Mouse (Mus musculus) forebrain, embryonic 13.5 days (tissue): ENCODE results near the gene Zfp992. TPM values are rescaled to one million over a fixed set of nuclear protein-coding genes. Genes with fewer than 3 reads are reported as not detected.
"Not testable (repeated sequence)": the region's sequence is repeated elsewhere in the genome, so short reads cannot be mapped to it uniquely, and the experiment has no call there.

Experiments used
- ATAC-seq: fragments of 200-750 bp; cut with Nextera tagmentation; 2 replicates; pipeline ENCODE4 v1.8.0; 2017
- H3K27ac ChIP-seq: fragments of 300-500 bp; sonication (generic); 2 replicates; pipeline ENCODE4 v1.5.1; 2015; ENCODE audit warnings: inconsistent platforms, mild to moderate bottlenecking, moderate library complexity
- H3K27me3 ChIP-seq: fragments of 300-500 bp; sonication (generic); 2 replicates; pipeline ENCODE4 v1.6.1; 2015; ENCODE audit warnings: mild to moderate bottlenecking, inconsistent platforms
- H3K36me3 ChIP-seq: fragments of 300-500 bp; sonication (generic); 2 replicates; pipeline ENCODE4 v1.6.1; 2015; ENCODE audit warnings: mild to moderate bottlenecking, inconsistent platforms; ENCODE audit not compliant: poor library complexity, severe bottlenecking
- H3K4me1 ChIP-seq: fragments of 300-500 bp; sonication (generic); 2 replicates; pipeline ENCODE4 v1.6.1; 2015; ENCODE audit warnings: inconsistent platforms
- H3K4me2 ChIP-seq: fragments of 300-500 bp; sonication (generic); 2 replicates; pipeline ENCODE4 v1.6.1; 2015; ENCODE audit warnings: inconsistent platforms, mild to moderate bottlenecking, moderate library complexity
- H3K4me3 ChIP-seq: fragments of 300-500 bp; sonication (generic); 2 replicates; pipeline ENCODE4 v1.5.1; 2015; ENCODE audit warnings: mild to moderate bottlenecking, inconsistent platforms
- H3K9ac ChIP-seq: fragments of 300-500 bp; sonication (generic); 2 replicates; pipeline ENCODE4 v1.6.1; 2015; ENCODE audit warnings: mild to moderate bottlenecking, inconsistent platforms
- H3K9me3 ChIP-seq: fragments of 300-500 bp; sonication (generic); replicated peaks from 2 replicates; pipeline ENCODE4 v1.6.1; 2016; ENCODE audit warnings: inconsistent platforms
- WGBS: fragments of 180-500 bp; shearing (Covaris S2); methylation state at CpG from one replicate; pipeline ENCODE4 v1.1.7; 2015; 5-methylcytosine and 5-hydroxymethylcytosine counted together
- polyA plus RNA-seq: library from polyadenylated mRNA; unstranded; fragments of >200 nt; fragmentation: Nextera tagmentation; extraction: Ambion mirVana; gene quantifications from 2 replicates; pipeline ENCODE4 v1.2.1, GENCODE M21; 2015

The Zfp992 gene
- polyA plus RNA-seq, result 1.3 and 1.5 TPM in 2 replicates

GRCm38 (mm10) chr4:146448950-146449349, at the start of gene Zfp992:
Zfp992 (plus strand) TSS chr4:146449023.
- H3K9ac ChIP-seq, ATAC-seq, H3K4me3 ChIP-seq, H3K4me1 ChIP-seq, H3K27me3 ChIP-seq, H3K4me2 ChIP-seq, H3K27ac ChIP-seq, H3K36me3 ChIP-seq: not testable (repeated sequence)
- peaks cover 62% of the 10 kb centered on the region for H3K9me3 ChIP-seq
- whole genome bisulfite sequencing, result 91% methylated on average over 2 of the region's 2 CpGs

- WGBS, result 0% methylated on average over 1 of the region's 1 CpGs
- ATAC-seq, result not testable (repeated sequence)
These were observed 19.4 kb upstream of the Zfp992 start for GRCm38 (mm10) chr4:146429467-146429866.

GRCm38 (mm10) chr4:146430876-146431275, 17.9 kb upstream of the Zfp992 start:
- not testable (repeated sequence) for H3K9ac ChIP-seq, H3K4me1 ChIP-seq, H3K27ac ChIP-seq, H3K36me3 ChIP-seq, H3K4me2 ChIP-seq, H3K4me3 ChIP-seq, ATAC-seq, H3K27me3 ChIP-seq
- 73% methylated on average over 2 of the region's 2 CpGs for WGBS
- H3K9me3 ChIP-seq, result peaks cover 25% of the 10 kb centered on the region

More at GRCm38 (mm10) chr4:146429467-146429866, 19.4 kb upstream of the Zfp992 start:
- H3K27me3 ChIP-seq, H3K4me2 ChIP-seq, H3K9ac ChIP-seq, H3K36me3 ChIP-seq, H3K27ac ChIP-seq, H3K4me1 ChIP-seq, H3K4me3 ChIP-seq: not testable (repeated sequence)
- peaks cover 28% of the 10 kb centered on the region for H3K9me3 ChIP-seq

GRCm38 (mm10) chr4:146435539-146435938, 13.3 kb upstream of the Zfp992 start:
- not testable (repeated sequence) for H3K36me3 ChIP-seq, H3K4me2 ChIP-seq, H3K4me3 ChIP-seq, H3K27me3 ChIP-seq, H3K4me1 ChIP-seq, H3K9ac ChIP-seq, ATAC-seq, H3K27ac ChIP-seq
- WGBS, result 85% methylated on average over 2 of the region's 2 CpGs
- peaks cover 24% of the 10 kb centered on the region for H3K9me3 ChIP-seq

- H3K27me3 ChIP-seq, H3K4me1 ChIP-seq, H3K9ac ChIP-seq, H3K27ac ChIP-seq, H3K4me3 ChIP-seq, H3K4me2 ChIP-seq, ATAC-seq, H3K36me3 ChIP-seq: not testable (repeated sequence)
- WGBS, result 97% methylated on average over 1 of the region's 2 CpGs
- peaks cover 22% of the 10 kb centered on the region for H3K9me3 ChIP-seq
These were observed 11.6 kb upstream of the Zfp992 start for GRCm38 (mm10) chr4:146437256-146437655.

- not testable (repeated sequence) for H3K27ac ChIP-seq, H3K4me3 ChIP-seq, H3K9ac ChIP-seq, H3K27me3 ChIP-seq, H3K36me3 ChIP-seq, H3K4me2 ChIP-seq, H3K4me1 ChIP-seq, ATAC-seq
- H3K9me3 ChIP-seq, result peaks cover 52% of the 10 kb centered on the region
These were observed 4.5 kb upstream of the Zfp992 start for GRCm38 (mm10) chr4:146444345-146444744.

GRCm38 (mm10) chr4:146445121-146445520, 3.7 kb upstream of the Zfp992 start:
- not testable (repeated sequence) for H3K4me1 ChIP-seq

GRCm38 (mm10) chr4:146446135-146446534, 2.7 kb upstream of the Zfp992 start:
- not testable (repeated sequence) for H3K27ac ChIP-seq, H3K4me3 ChIP-seq, H3K4me1 ChIP-seq, ATAC-seq, H3K9ac ChIP-seq, H3K36me3 ChIP-seq, H3K27me3 ChIP-seq, H3K4me2 ChIP-seq
- peaks cover 57% of the 10 kb centered on the region for H3K9me3 ChIP-seq
- 74% methylated on average over 4 of the region's 4 CpGs for WGBS

More at GRCm38 (mm10) chr4:146445121-146445520, 3.7 kb upstream of the Zfp992 start:
- not testable (repeated sequence) for H3K4me2 ChIP-seq, H3K36me3 ChIP-seq, H3K4me3 ChIP-seq, ATAC-seq, H3K27me3 ChIP-seq, H3K9ac ChIP-seq, H3K27ac ChIP-seq
- peaks cover 54% of the 10 kb centered on the region for H3K9me3 ChIP-seq

GRCm38 (mm10) chr4:146447016-146447415, 1.8 kb upstream of the Zfp992 start:
- H3K27me3 ChIP-seq, H3K27ac ChIP-seq, H3K4me1 ChIP-seq, H3K9ac ChIP-seq, ATAC-seq, H3K36me3 ChIP-seq, H3K4me2 ChIP-seq, H3K4me3 ChIP-seq: not testable (repeated sequence)
- H3K9me3 ChIP-seq, result peaks cover 54% of the 10 kb centered on the region
- WGBS, result 89% methylated on average over 2 of the region's 2 CpGs

- H3K36me3 ChIP-seq, H3K4me1 ChIP-seq, H3K9ac ChIP-seq, H3K4me3 ChIP-seq, H3K27ac ChIP-seq, ATAC-seq, H3K4me2 ChIP-seq, H3K27me3 ChIP-seq: not testable (repeated sequence)
- H3K9me3 ChIP-seq, result peaks cover 62% of the 10 kb centered on the region
- WGBS, result 86% methylated on average over 5 of the region's 5 CpGs
These were observed 888 bp downstream of the Zfp992 start for GRCm38 (mm10) chr4:146449711-146450110.

- 87% methylated on average over 2 of the region's 2 CpGs for WGBS
- H3K4me2 ChIP-seq, H3K9ac ChIP-seq, H3K27ac ChIP-seq, ATAC-seq, H3K27me3 ChIP-seq, H3K4me3 ChIP-seq, H3K4me1 ChIP-seq, H3K36me3 ChIP-seq: not testable (repeated sequence)
- peaks cover 70% of the 10 kb centered on the region for H3K9me3 ChIP-seq
These were observed 3.8 kb downstream of the Zfp992 start for GRCm38 (mm10) chr4:146452576-146452975.

GRCm38 (mm10) chr4:146454170-146454569, 5.3 kb downstream of the Zfp992 start:
- H3K27me3 ChIP-seq, ATAC-seq, H3K4me2 ChIP-seq, H3K4me1 ChIP-seq, H3K36me3 ChIP-seq, H3K27ac ChIP-seq, H3K4me3 ChIP-seq, H3K9ac ChIP-seq: not testable (repeated sequence)
- WGBS, result 62% methylated on average over 1 of the region's 1 CpGs
- H3K9me3 ChIP-seq, result peaks cover 67% of the 10 kb centered on the region

- Histone ChIP-seq H3K4me1 (no peaks in the 10 kb centered on the region), H3K27me3 (no peaks in the 10 kb centered on the region), H3K9me3 (peaks cover 67% of the 10 kb centered on the region), H3K9ac (no peak overlapping the region), H3K27ac (no peak overlapping the region), H3K4me2 (no peak overlapping the region), H3K4me3 (no peak overlapping the region), H3K36me3 (peaks cover 5% of the 10 kb centered on the region; the same call in 1 of the 2 replicates)
- 43% methylated on average over 2 of the region's 2 CpGs for WGBS
- ATAC-seq, result peak; percentile 13
These were observed 6.1 kb downstream of the Zfp992 start for GRCm38 (mm10) chr4:146454896-146455295.
